Mouse (Mus musculus) adrenal gland, adult 10 weeks (tissue): ENCODE measurements around the gene Filip1l. TPM values are rescaled to one million over a fixed set of nuclear protein-coding genes. Genes with fewer than 3 reads are reported as not detected.

ENCODE experiments used
- polyA plus RNA-seq: library from polyadenylated mRNA; stranded (reverse); fragments of 350-450 nt; fragmentation: Illumina TruSeq; extraction: RNeasy Lipid Tissue Mini Kit (QIAGEN cat#74804); gene quantifications from one replicate; pipeline ENCODE4 v1.2.3, GENCODE M21; 2014; ENCODE audit warnings: low read depth, low replicate concordance

Filip1l gene
- 69.0 TPM for polyA plus RNA-seq

GRCm38 (mm10) chr16:57352751-57353150, at the start of gene Filip1l:
Filip1l (plus strand) TSS chr16:57353093.

GRCm38 (mm10) chr16:57606444-57607227, 253.7 kb downstream of the Filip1l start, which contains the start of gene Cmss1:
Cmss1 (minus strand) TSS chr16:57606864.

Other genes with a start within 250 kb of the Filip1l start
- gene Tomm70a, start 231.4 kb upstream of the Filip1l start, polyA plus RNA-seq: 183 TPM
- 64.9 TPM for gene Nit2, start 185.8 kb upstream of the Filip1l start, polyA plus RNA-seq
- gene Tbc1d23, start 121.6 kb upstream of the Filip1l start, polyA plus RNA-seq: 67.5 TPM
- not detected for gene Tmem30c, start 60.2 kb upstream of the Filip1l start, polyA plus RNA-seq